Mouse (Mus musculus) stomach, postnatal 0 days (tissue): ENCODE data around the gene Tchh. TPM values are rescaled to one million over a fixed set of nuclear protein-coding genes. Genes with fewer than 3 reads are reported as not detected.
"Not testable (repeated sequence)": the region's sequence is repeated elsewhere in the genome, so short reads cannot be mapped to it uniquely, and the experiment has no call there.

Experiments
- ATAC-seq: fragments of 200-750 bp; cut with Nextera tagmentation; 2 replicates; pipeline ENCODE4 v1.8.0; 2017; ENCODE audit not compliant: low FRiP score, low TSS enrichment
- DNase-seq: peaks from one replicate; pipeline ENCODE4 v3.0.0-alpha.2; 2016; ENCODE audit warnings: low spot score
- H3K27ac ChIP-seq: fragments of 300-500 bp; sonication (generic); replicated peaks from 2 replicates; pipeline ENCODE4 v1.5.1; 2014; ENCODE audit warnings: mild to moderate bottlenecking, control low read depth
- H3K27me3 ChIP-seq: fragments of 300-500 bp; sonication (generic); 2 replicates; pipeline ENCODE4 v1.6.1; 2014; ENCODE audit warnings: low read length; ENCODE audit not compliant: control insufficient read depth, insufficient read depth
- H3K36me3 ChIP-seq: fragments of 300-500 bp; sonication (generic); 2 replicates; pipeline ENCODE4 v1.6.1; 2014; ENCODE audit warnings: low read length, mixed read lengths; ENCODE audit not compliant: control insufficient read depth, insufficient read depth
- H3K4me1 ChIP-seq: fragments of 300-500 bp; sonication (generic); replicated peaks from 2 replicates; pipeline ENCODE4 v1.6.1; 2014; ENCODE audit warnings: antibody characterized with exemption; ENCODE audit not compliant: control insufficient read depth, insufficient read depth
- H3K4me2 ChIP-seq: fragments of 300-500 bp; sonication (generic); replicated peaks from 2 replicates; pipeline ENCODE4 v1.6.1; 2014; ENCODE audit warnings: low read depth, mild to moderate bottlenecking, control low read depth, moderate library complexity
- H3K4me3 ChIP-seq: fragments of 300-500 bp; sonication (generic); 2 replicates; pipeline ENCODE4 v1.5.1; 2014; ENCODE audit warnings: low read depth, low read length, control low read depth
- H3K9ac ChIP-seq: fragments of 300-500 bp; sonication (generic); 2 replicates; pipeline ENCODE4 v1.6.1; 2014; ENCODE audit warnings: mild to moderate bottlenecking, low read length, control low read depth, mixed read lengths
- H3K9me3 ChIP-seq: fragments of 300-500 bp; sonication (generic); 2 replicates; pipeline ENCODE4 v1.6.1; 2016; ENCODE audit warnings: low read length; ENCODE audit not compliant: control insufficient read depth
- CTCF ChIP-seq: IDR thresholded peaks from 2 replicates; pipeline ENCODE4 v1.5.1; 2016; ENCODE audit warnings: antibody characterized with exemption, low read depth, mild to moderate bottlenecking, moderate library complexity
- EP300 ChIP-seq: optimal IDR thresholded peaks from 2 replicates; pipeline ENCODE3; 2016; ENCODE audit warnings: antibody characterized with exemption
- WGBS: fragments of 180-500 bp; shearing (Covaris S2); extraction: QIAGEN DNeasy Blood & Tissue Kit; methylation state at CpG from one replicate; pipeline ENCODE4 v1.1.7; 2014; 5-methylcytosine and 5-hydroxymethylcytosine counted together
- polyA plus RNA-seq: library from polyadenylated mRNA; unstranded; fragments of >200 nt; fragmentation: Nextera tagmentation; extraction: Ambion mirVana; gene quantifications from 2 replicates; pipeline ENCODE4 v1.2.1, GENCODE M21; 2015

Gene Tchh
- polyA plus RNA-seq, 1 experiment from 2014 or later, result 0.86 TPM

- Histone ChIP-seq H3K9me3 (no peaks in the 10 kb centered on the region), H3K4me1 (no peaks in the 10 kb centered on the region), H3K4me2 (no peak overlapping the region), H3K36me3 (no peaks in the 10 kb centered on the region), H3K9ac (no peak overlapping the region), H3K4me3 (no peak overlapping the region), H3K27ac (no peak overlapping the region), H3K27me3 (no peaks in the 10 kb centered on the region)
- WGBS, result 52% methylated on average over 2 of the region's 2 CpGs
- ATAC-seq (no peak), DNase-seq (no peak)
- TF ChIP-seq EP300 (no peak), CTCF (no peak)
Measured at GRCm38 (mm10) chr3:93481982-93482616, 40.0 kb downstream of the Tchh start.

- Histone ChIP-seq H3K36me3 (no peaks in the 10 kb centered on the region), H3K4me3 (no peak overlapping the region), H3K9me3 (no peaks in the 10 kb centered on the region), H3K9ac (no peak overlapping the region), H3K27me3 (no peaks in the 10 kb centered on the region), H3K4me2 (no peak overlapping the region), H3K4me1 (no peaks in the 10 kb centered on the region), H3K27ac (no peak overlapping the region)
- ATAC-seq, result no peak
- 83% methylated on average over 3 of the region's 3 CpGs for WGBS
- no peak for TF ChIP-seq EP300
- no peak for TF ChIP-seq CTCF
- DNase-seq, result no peak
Measured at GRCm38 (mm10) chr3:93485611-93486010, 43.5 kb downstream of the Tchh start.

- Histone ChIP-seq H3K9ac (no peak overlapping the region), H3K4me2 (no peak overlapping the region), H3K4me3 (no peak overlapping the region), H3K9me3 (no peaks in the 10 kb centered on the region), H3K4me1 (no peaks in the 10 kb centered on the region), H3K36me3 (no peaks in the 10 kb centered on the region), H3K27ac (no peak overlapping the region), H3K27me3 (no peaks in the 10 kb centered on the region)
- no peak for DNase-seq
- no peak for TF ChIP-seq CTCF
- no peak for TF ChIP-seq EP300
- no peak for ATAC-seq
- WGBS, result 83% methylated on average over 2 of the region's 2 CpGs
Measured at GRCm38 (mm10) chr3:93488541-93488940, 46.4 kb downstream of the Tchh start.

- 65% methylated on average over 3 of the region's 3 CpGs for WGBS
- H3K9me3 ChIP-seq, result no peaks in the 10 kb centered on the region
Measured at GRCm38 (mm10) chr3:93492176-93492575, 50.0 kb downstream of the Tchh start.

GRCm38 (mm10) chr3:93493992-93494391 lies 51.9 kb downstream of the Tchh start:
- ATAC-seq, result peak; percentile 75
- Histone ChIP-seq H3K9me3 (no peaks in the 10 kb centered on the region), H3K4me1 (no peaks in the 10 kb centered on the region), H3K36me3 (no peaks in the 10 kb centered on the region), H3K9ac (no peak overlapping the region), H3K4me2 (no peak overlapping the region), H3K27ac (no peak overlapping the region), H3K27me3 (no peaks in the 10 kb centered on the region), H3K4me3 (no peak overlapping the region)
- under 1% methylated on average over 4 of the region's 4 CpGs for WGBS
- TF ChIP-seq CTCF, result peak; percentile 97
- TF ChIP-seq EP300, result no peak
- DNase-seq, result peak; percentile 52

More at GRCm38 (mm10) chr3:93492176-93492575, 50.0 kb downstream of the Tchh start:
- DNase-seq, result no peak
- no peak overlapping the region for H3K9ac ChIP-seq
- no peak for ATAC-seq
- H3K27me3 ChIP-seq, result no peaks in the 10 kb centered on the region
- TF ChIP-seq CTCF (no peak), EP300 (no peak)
- no peaks in the 10 kb centered on the region for H3K4me1 ChIP-seq
- no peak overlapping the region for H3K4me2 ChIP-seq
- no peaks in the 10 kb centered on the region for H3K36me3 ChIP-seq
- no peak overlapping the region for H3K27ac ChIP-seq
- no peak overlapping the region for H3K4me3 ChIP-seq

GRCm38 (mm10) chr3:93494774-93495173 lies 52.6 kb downstream of the Tchh start:
- not testable (repeated sequence) for ATAC-seq, H3K9me3 ChIP-seq, H3K27ac ChIP-seq, H3K4me3 ChIP-seq, H3K36me3 ChIP-seq, H3K4me1 ChIP-seq, H3K9ac ChIP-seq, DNase-seq, H3K27me3 ChIP-seq, H3K4me2 ChIP-seq
- 26% methylated on average over 5 of the region's 5 CpGs for WGBS
- TF ChIP-seq CTCF, result peak; percentile 50
